Mouse (Mus musculus): ENCODE results near the gene Tmem52.
"Not testable (repeated sequence)": the region's sequence is repeated elsewhere in the genome, so short reads cannot be mapped to it uniquely, and the experiment has no call there.

Gene Tmem52

DNA sequence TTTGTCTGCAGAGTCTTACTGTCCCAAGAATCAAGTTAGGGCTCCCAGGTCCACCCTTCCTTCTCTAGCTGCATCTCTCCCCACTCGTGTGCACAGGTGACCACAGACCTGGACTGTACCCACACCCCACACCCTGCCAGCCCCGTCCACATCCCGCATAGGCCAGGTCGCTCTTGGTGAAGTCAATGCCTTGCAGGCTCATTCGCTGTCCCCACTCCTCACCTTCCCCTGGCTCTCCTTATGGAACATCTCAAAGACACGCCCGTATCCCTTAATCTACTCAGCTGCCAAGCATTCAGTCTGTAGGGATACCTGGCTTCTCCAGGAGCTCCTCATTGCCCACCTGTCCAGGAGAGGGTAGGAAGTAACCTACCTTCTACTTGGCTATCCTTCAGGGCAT, 2.5 kb downstream of the Tmem52 start:
- no peak for DNase-seq (ENCODE audit: low read depth, low spot score)

GRCm38 (mm10) chr4:155472716-155473290, 3.9 kb downstream of the Tmem52 start:
- no peak for DNase-seq (ENCODE audit: low read depth, low spot score)

DNA sequence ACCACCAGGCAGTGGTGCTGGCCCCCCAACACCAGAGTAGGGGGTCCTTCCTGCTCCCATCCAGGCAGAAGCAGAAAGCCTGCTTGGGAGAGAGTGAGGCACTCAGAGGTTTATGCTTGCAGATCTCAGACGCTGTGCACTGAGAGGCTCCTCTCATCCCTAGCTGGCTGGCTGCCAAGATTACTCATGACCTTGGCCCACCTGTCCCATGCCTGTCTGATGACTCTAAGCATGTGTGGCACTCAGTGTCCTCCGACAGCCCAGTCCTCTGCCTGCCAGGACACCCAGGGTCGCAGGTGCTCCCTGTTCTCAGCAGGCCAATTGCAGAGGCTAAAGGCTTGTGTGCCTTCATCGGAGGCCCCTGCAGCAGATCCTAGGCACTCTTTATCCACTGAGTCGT, 4.4 kb downstream of the Tmem52 start:
- DNase-seq (ENCODE audit: low read depth, low spot score), result no peak

DNA sequence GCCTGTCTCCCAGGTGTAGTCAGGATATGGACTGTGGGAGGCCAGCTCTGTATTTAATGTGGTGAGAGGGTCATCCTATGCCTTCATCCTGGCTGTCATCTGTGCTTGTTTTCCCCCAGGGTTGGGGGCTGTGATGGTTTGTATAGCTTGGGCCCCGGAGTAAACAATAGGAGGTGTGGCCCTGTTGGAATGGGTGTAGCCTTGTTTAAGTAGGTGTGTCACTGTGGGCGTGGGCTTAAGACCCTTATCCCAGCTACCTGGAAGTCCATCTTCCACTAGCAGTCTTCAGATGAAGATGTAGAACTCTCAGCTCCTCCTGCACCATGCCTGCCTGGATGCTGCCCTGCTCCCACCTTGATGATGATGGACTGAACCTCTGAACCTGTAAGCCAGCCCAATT, 4.9 kb downstream of the Tmem52 start:
- not testable (repeated sequence) for DNase-seq (ENCODE audit: low read depth, low spot score)

GRCm38 (mm10) chr4:155481381-155482124, 12.6 kb downstream of the Tmem52 start:
- DNase-seq (ENCODE audit: low read depth, low spot score), result peak; percentile 64

DNA sequence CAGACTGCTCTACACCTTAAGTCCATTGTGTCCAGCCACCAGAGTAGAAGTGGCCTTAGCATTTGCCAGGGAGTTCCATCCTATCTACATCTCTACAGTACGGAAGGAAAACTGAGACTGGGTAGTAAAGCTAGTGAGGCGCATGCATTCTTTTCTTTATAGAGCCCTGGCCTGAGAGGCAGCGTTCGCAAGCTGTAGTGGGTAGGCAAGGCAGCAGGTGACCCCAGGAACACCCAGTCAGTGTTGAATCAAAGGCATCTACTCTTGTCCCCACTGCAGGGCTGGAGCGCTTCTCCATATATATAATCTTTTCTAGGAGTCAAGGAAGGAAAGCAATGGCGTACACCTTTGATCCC, 13.2 kb downstream of the Tmem52 start:
- no peak for DNase-seq (ENCODE audit: low read depth, low spot score)

DNA sequence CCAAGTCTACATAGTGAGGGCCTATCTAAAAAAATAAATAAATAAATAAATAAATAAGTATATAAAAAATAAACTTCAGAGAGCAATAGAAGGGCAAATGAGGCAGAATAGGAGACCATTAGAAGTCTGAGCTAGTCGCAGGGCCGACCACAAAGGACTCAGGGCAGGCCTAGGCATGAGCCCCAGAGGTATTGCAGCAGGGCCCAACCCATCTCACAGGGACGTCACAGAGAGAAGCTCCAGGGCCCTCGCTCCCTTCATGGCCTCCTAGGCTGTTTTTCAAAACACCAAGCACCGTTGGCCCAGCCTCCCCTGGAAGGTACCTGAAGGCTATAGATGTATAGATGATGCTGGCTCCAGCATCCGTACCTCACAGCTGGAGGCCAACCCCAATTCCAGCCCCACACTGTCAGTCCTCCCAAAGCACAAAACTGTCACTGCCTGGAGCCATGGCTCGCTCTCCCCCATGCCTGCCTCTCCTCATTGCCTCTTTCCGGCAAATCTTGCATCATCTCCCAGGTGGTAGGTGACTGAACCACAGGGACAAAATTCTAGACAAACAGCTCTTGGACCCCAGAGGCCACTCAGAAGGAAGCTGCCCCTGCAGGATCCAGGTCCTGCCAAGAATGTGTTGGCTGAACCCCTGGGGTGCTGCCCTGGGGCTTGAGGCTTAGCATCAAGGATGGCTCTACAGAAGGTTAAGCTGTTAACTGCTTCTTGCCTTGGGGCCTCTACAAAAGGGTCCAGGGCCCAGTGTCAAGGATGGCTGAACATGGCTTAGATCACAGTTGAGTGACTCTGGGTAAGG, 14.0 kb downstream of the Tmem52 start:
- no peak for DNase-seq (ENCODE audit: low read depth, low spot score)

GRCm38 (mm10) chr4:155485521-155485920, 16.6 kb downstream of the Tmem52 start:
- DNase-seq (ENCODE audit: low read depth, low spot score), result no peak

- no peak for DNase-seq (ENCODE audit: low read depth, low spot score)
Observed at GRCm38 (mm10) chr4:155487746-155488145, 18.8 kb downstream of the Tmem52 start.

GRCm38 (mm10) chr4:155488232-155489025, 19.5 kb downstream of the Tmem52 start:
- DNase-seq (ENCODE audit: low read depth, low spot score), result no peak

DNA sequence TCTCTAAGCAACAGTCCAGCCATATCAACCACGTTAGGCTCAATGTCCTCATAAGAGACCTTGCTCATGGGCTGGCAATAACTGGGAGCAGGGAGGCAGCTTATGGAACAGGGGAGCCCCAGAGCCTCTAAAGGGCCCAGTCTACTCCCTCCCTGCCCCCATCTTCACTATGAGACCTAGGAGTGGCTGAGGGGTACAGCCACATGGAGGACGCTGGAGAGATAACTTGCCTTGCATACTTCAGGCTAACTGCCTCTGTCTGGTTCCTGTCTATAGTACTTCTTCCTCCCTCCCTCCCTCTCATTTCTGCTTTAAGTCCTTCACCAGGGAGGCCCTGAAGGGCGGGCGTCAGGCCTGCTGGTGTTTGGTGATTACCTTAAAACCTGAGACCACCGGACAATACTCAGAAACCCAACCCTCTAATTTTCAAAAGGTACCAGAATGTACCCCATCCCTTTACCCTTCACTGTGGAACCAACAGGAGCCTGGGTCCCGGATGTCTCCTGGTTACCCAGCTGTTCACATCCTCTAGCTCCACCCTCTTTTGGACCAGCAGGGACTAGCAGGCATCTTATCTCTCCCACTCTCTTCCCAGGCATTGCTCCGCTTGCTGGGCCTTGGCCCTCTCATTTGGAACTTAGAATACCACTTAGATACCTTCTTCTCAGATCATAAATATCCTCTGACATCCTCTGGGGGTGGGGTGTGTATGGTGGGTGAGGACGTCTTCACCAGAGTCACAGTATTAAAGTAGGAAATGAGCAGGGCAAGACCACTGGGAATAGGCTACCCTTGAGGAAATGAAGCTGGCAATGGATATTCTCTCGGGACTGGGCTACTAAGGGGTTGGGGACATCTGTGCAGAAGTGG, 20.4 kb downstream of the Tmem52 start:
- no peak for DNase-seq (ENCODE audit: low read depth, low spot score)

DNA sequence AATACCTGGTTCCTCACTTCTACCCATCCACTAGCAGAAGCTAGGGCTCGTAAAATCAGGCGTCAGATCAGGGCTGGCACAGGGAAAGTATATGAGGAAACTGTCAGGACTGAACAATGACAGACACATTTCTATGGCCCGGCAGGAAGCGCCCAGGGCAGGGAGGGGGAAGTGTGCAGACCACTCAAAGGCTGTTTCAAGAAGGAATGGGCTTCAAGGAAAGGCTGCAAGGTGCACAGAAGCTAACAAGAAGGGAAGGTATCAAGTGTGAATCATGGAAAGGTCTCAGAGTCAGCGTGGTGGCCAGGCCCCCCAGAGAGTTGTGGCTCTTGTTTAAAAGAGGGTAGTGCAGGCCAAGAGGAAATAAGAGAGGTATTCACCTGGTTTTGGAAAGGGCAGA, 21.5 kb downstream of the Tmem52 start:
- DNase-seq (ENCODE audit: low read depth, low spot score), result no peak

DNA sequence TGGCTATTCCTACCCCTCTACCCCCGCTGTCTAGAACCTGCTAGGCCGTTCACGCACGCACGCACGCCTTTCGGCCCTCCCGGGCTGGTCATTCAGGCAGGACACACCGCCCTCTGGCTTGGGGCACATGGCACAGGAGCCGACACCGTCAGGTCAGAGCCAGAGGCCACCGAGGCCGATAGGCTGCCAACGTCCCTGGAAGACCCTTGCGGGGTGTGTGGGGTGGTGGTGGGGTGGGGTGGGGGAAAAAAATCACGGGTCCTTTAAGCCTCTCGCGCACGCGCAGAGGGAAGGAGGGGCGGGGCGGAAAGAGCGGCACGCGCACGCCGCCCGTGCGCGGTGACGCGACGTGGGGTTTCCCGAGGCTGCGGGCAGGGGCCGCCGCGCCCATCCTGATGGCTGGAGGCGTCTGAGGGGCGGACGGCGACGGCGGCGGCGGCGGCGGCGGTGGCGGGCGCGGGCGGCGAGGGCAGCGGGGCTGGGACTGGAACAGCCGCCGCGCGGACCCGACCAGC, 22.1 kb downstream of the Tmem52 start, which contains the start of gene Gnb1:
Gene Gnb1, plus strand, starts transcription at position 372 of the 515 bp plus-strand sequence.
- DNase-seq (ENCODE audit: low read depth, low spot score), result peak; percentile 79

DNA sequence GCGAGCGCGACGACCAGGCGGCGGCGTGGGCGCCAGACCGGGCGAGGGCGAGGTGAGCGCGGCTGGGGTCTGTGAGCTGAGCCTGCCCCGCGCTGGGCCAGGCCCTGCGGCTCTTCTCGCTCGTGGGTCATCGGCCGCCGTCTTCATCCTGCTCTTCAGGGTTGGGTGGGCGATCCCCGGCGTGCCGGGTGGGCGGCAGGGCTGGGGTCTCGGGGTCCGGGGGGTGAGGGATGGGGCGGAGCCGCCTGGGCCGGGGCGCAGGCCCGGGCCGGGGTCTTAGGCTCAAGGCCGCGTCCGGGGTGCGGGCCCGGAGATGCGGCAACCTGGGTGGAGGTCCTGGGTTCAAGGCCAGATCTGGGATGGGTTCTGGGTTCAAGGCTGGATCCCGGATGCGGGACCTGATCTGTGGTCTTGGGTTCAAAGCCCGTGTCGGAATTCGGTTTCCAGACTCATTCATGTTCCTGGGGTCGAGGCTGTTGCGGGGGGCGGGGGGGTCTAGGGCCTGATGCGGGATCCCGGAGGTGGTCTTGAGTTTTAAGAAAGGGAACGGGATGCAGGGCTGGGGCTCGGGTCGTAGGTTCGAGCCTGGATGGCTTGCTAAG, 22.7 kb downstream of the Tmem52 start:
- no peak for DNase-seq (ENCODE audit: low read depth, low spot score)

- DNase-seq (ENCODE audit: low read depth, low spot score), result no peak
Observed at GRCm38 (mm10) chr4:155492131-155492633, 23.3 kb downstream of the Tmem52 start.

GRCm38 (mm10) chr4:155494891-155495290, 26.0 kb downstream of the Tmem52 start:
- DNase-seq (ENCODE audit: low read depth, low spot score), result peak; percentile 84

DNA sequence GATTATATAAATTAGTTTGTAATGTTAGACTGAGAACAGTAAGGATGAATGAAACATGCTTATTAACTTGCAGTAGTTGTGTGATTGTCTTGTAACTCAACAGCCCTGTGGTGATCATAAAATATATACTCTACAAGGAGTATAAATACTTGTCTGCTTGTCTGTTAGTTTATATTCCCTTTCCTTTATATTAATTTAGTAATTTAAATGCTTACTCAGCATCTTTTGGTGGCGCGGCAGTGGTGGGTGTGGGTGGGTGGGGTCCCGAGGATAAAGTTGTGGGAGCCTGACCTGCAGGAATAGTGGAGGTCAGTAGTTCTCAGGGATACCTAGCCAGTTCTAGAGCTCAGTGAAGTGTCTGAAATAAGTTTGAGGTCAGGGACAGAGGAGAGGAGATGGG, 29.0 kb downstream of the Tmem52 start:
- DNase-seq (ENCODE audit: low read depth, low spot score), result no peak

- DNase-seq (ENCODE audit: low read depth, low spot score), result no peak
Observed at GRCm38 (mm10) chr4:155501126-155501525, 32.2 kb downstream of the Tmem52 start.

GRCm38 (mm10) chr4:155505067-155505466, 36.2 kb downstream of the Tmem52 start:
- no peak for DNase-seq (ENCODE audit: low read depth, low spot score)

All from retina, adult 2 months (tissue).